Mouse (Mus musculus) CH12.LX (cell line): ENCODE measurements around the gene 4930455H04Rik. TPM values are rescaled to one million over a fixed set of nuclear protein-coding genes. Genes with fewer than 3 reads are reported as not detected.

Source experiments
- DNase-seq: peaks from one replicate; pipeline ENCODE4 v3.0.0-alpha.2; 2013; ENCODE audit errors: extremely low read depth
- H3K27ac ChIP-seq: 2 replicates; pipeline ENCODE4 v1.5.1; 2012; ENCODE audit warnings: low read depth, mild to moderate bottlenecking, control low read depth, moderate library complexity; ENCODE audit not compliant: insufficient read depth
- H3K27me3 ChIP-seq: replicated peaks from 2 replicates; pipeline ENCODE3; 2012; ENCODE audit warnings: inconsistent platforms
- H3K36me3 ChIP-seq, 2 experiments: replicated peaks in 1 of 2; 2 replicates each; pipeline versions ENCODE3 to v1.6.1; 2012; ENCODE audit warnings: inconsistent platforms in 1 of 2, low read length in 1 of 2, mild to moderate bottlenecking in 1 of 2, mixed read lengths in 1 of 2, moderate library complexity in 1 of 2; ENCODE audit not compliant: control insufficient read depth in 1 of 2, insufficient read depth in 1 of 2
- H3K4me1 ChIP-seq, 2 experiments: 2 replicates each; pipeline ENCODE4 v1.6.1; 2012; ENCODE audit warnings: inconsistent platforms in 1 of 2, moderate library complexity in 1 of 2; ENCODE audit not compliant: insufficient read depth in 2 of 2, control insufficient read depth in 1 of 2
- H3K4me2 ChIP-seq: 2 replicates; pipeline ENCODE4 v1.6.1; 2012; ENCODE audit warnings: low read depth, mild to moderate bottlenecking, control low read depth; ENCODE audit not compliant: poor library complexity, insufficient read depth, severe bottlenecking
- H3K4me3 ChIP-seq, 3 experiments: fragments of 150-350 bp in 1 of 3; sonication (generic) in 1 of 3; replicated peaks in 1 of 3; 2 replicates each; pipeline versions ENCODE3 to v1.5.1; 2011 to 2012; ENCODE audit warnings: low read depth in 2 of 3, low read length in 2 of 3, mild to moderate bottlenecking in 2 of 3, moderate library complexity in 2 of 3, control low read depth in 1 of 3, improper control_type of control experiment in 1 of 3, inconsistent platforms in 1 of 3, mixed read lengths in 1 of 3; ENCODE audit not compliant: poor library complexity in 1 of 3
- H3K79me2 ChIP-seq: replicated peaks from 2 replicates; pipeline ENCODE4 v1.6.1; 2012; ENCODE audit warnings: mild to moderate bottlenecking, moderate library complexity; ENCODE audit not compliant: control insufficient read depth, poor library complexity, insufficient read depth, severe bottlenecking; ENCODE audit errors: extremely low read depth
- H3K9ac ChIP-seq: 2 replicates; pipeline ENCODE4 v1.6.1; 2012; ENCODE audit warnings: low read depth, mild to moderate bottlenecking, control low read depth, moderate library complexity; ENCODE audit not compliant: insufficient read depth
- H3K9me3 ChIP-seq: replicated peaks from 2 replicates; pipeline ENCODE3; 2012; ENCODE audit warnings: low read length, inconsistent platforms, mixed read lengths
- CHD2 ChIP-seq: IDR thresholded peaks from 2 replicates; pipeline ENCODE4 v1.6.1; 2011; ENCODE audit warnings: low read length, improper control_type of control experiment
- EP300 ChIP-seq: IDR thresholded peaks from 2 replicates; pipeline ENCODE4 v1.6.1; 2011; ENCODE audit warnings: low read length, improper control_type of control experiment
- ETS1 ChIP-seq: conservative IDR thresholded peaks from 2 replicates; pipeline ENCODE4 v1.6.1; 2012; ENCODE audit warnings: low read depth, mild to moderate bottlenecking, inconsistent platforms, low read length, improper control_type of control experiment, moderate library complexity
- GABPA ChIP-seq: IDR thresholded peaks from 2 replicates; pipeline ENCODE4 v1.6.1; 2012; ENCODE audit warnings: low read depth, low read length, improper control_type of control experiment, inconsistent platforms; ENCODE audit not compliant: insufficient replicate concordance
- KAT2A ChIP-seq: IDR thresholded peaks from 2 replicates; pipeline ENCODE4 v1.6.1; 2012; ENCODE audit warnings: low read length, improper control_type of control experiment, inconsistent platforms; ENCODE audit not compliant: insufficient replicate concordance
- MAFK ChIP-seq: IDR thresholded peaks from 2 replicates; pipeline ENCODE4 v1.6.1; 2011; ENCODE audit warnings: low read length, improper control_type of control experiment; ENCODE audit not compliant: insufficient replicate concordance
- MAX ChIP-seq: IDR thresholded peaks from 2 replicates; pipeline ENCODE4 v1.6.1; 2011; ENCODE audit warnings: low read length, improper control_type of control experiment
- MYC ChIP-seq: IDR thresholded peaks from 2 replicates; pipeline ENCODE4 v1.6.1; 2011; ENCODE audit warnings: low read depth, mild to moderate bottlenecking, improper control_type of control experiment, low read length
- NRF1 ChIP-seq: IDR thresholded peaks from 2 replicates; pipeline ENCODE4 v1.6.1; 2014; ENCODE audit warnings: low read depth, mild to moderate bottlenecking, inconsistent platforms, low read length, improper control_type of control experiment, moderate library complexity
- POLR2AphosphoS2 ChIP-seq: IDR thresholded peaks from 2 replicates; pipeline ENCODE4 v1.6.1; 2011; ENCODE audit warnings: low read depth, low read length, improper control_type of control experiment
- RAD21 ChIP-seq: IDR thresholded peaks from 2 replicates; pipeline ENCODE4 v1.6.1; 2011; ENCODE audit warnings: low read depth, mild to moderate bottlenecking, low read length, improper control_type of control experiment, moderate library complexity
- RCOR1 ChIP-seq: conservative IDR thresholded peaks from 2 replicates; pipeline ENCODE4 v1.6.1; 2012; ENCODE audit warnings: low read depth, mild to moderate bottlenecking, inconsistent platforms, low read length, improper control_type of control experiment
- SMC3 ChIP-seq: IDR thresholded peaks from 2 replicates; pipeline ENCODE4 v1.6.1; 2011; ENCODE audit warnings: low read depth, low read length, improper control_type of control experiment
- TBP ChIP-seq: conservative IDR thresholded peaks from 2 replicates; pipeline ENCODE4 v1.6.1; 2011; ENCODE audit warnings: low read depth, low read length, improper control_type of control experiment
- UBTF ChIP-seq: IDR thresholded peaks from 2 replicates; pipeline ENCODE4 v1.6.1; 2012; ENCODE audit warnings: low read depth, mild to moderate bottlenecking, inconsistent platforms, low read length, improper control_type of control experiment, moderate library complexity
- USF1 ChIP-seq: IDR thresholded peaks from 2 replicates; pipeline ENCODE4 v1.6.1; 2014; ENCODE audit warnings: low read depth, mild to moderate bottlenecking, inconsistent platforms, low read length, improper control_type of control experiment
- ZC3H11A ChIP-seq: IDR thresholded peaks from 2 replicates; pipeline ENCODE4 v1.6.1; 2012; ENCODE audit warnings: low read depth, mild to moderate bottlenecking, inconsistent platforms, low read length, improper control_type of control experiment
- dilution Hi-C: fragments of 300-500 bp; cut with MboI; formaldehyde crosslinking; loops from 2 replicates; pipeline ENCODE4 v1.14.3; 2020; ENCODE audit warnings: low sequenced_read_pairs; ENCODE audit not compliant: extremely low pct_unique_long_range_greater_than_20kb, extremely low pct_ligation_motif_present
- in situ Hi-C: fragments of 300-500 bp; cut with MboI; formaldehyde crosslinking; loops from 3 replicates; pipeline ENCODE4 v1.14.3; 2019; ENCODE audit warnings: low sequenced_read_pairs, low pct_ligation_motif_present, low pct_unique_long_range_greater_than_20kb, mixed read lengths
- polyA plus RNA-seq: library from polyadenylated mRNA; unstranded; fragments of >175 nt; gene quantifications from 2 replicates; pipeline ENCODE4 v1.2.1, GENCODE M21; 2012; ENCODE audit warnings: low read depth; ENCODE audit not compliant: insufficient read length
- total RNA-seq, 2 experiments: library from RNA; depleted of rRNA; stranded (reverse); fragments of 300-350 nt in 1 of 2; fragments of >200 nt in 1 of 2; gene quantifications; 2 replicates each; pipeline ENCODE4 v1.2.3; 2012 to 2014

The 4930455H04Rik gene
- total and polyA plus RNA-seq, 3 experiments: not detected

- in situ Hi-C loops: no loop called here
- DNase-seq: no peak
- no peak for TF ChIP-seq TBP
- no peak for TF ChIP-seq USF1
- no peak for TF ChIP-seq ZC3H11A
- no peak for TF ChIP-seq KAT2A
- TF ChIP-seq MYC: no peak
- TF ChIP-seq MAX: no peak
- TF ChIP-seq RCOR1: no peak
- no peak for TF ChIP-seq UBTF
- TF ChIP-seq NRF1: no peak
- TF ChIP-seq EP300: no peak
- TF ChIP-seq POLR2AphosphoS2: no peak
- TF ChIP-seq SMC3: no peak
- no peak for TF ChIP-seq RAD21
- TF ChIP-seq CHD2: no peak
- no peak for TF ChIP-seq MAFK
- TF ChIP-seq GABPA: no peak
- TF ChIP-seq ETS1: no peak
- no peaks in the 10 kb centered on the region for H3K79me2 ChIP-seq
- H3K27me3 ChIP-seq: no peaks in the 10 kb centered on the region
- no peaks in the 10 kb centered on the region for H3K36me3 ChIP-seq
- no peaks in the 10 kb centered on the region for H3K4me1 ChIP-seq
- no peak overlapping the region for H3K27ac ChIP-seq
- no peaks in the 10 kb centered on the region for H3K9me3 ChIP-seq
- H3K9ac ChIP-seq: no peak overlapping the region
- no peak overlapping the region for H3K4me2 ChIP-seq
- H3K4me3 ChIP-seq: no peak overlapping the region
- dilution Hi-C loops: no loop called here
Measured at GRCm38 (mm10) chr3:117025421-117025820, 57.4 kb downstream of the 4930455H04Rik start.

Other genes starting within 250 kb of the 4930455H04Rik start
- gene Agl, start 160.1 kb upstream of the 4930455H04Rik start, total RNA-seq (2012; rRNA removed): 3.2 and 4.7 TPM in 2 replicates
- gene Agl, start 160.1 kb upstream of the 4930455H04Rik start, total RNA-seq (2014; rRNA removed): 5.2 and 5.7 TPM in 2 replicates
- gene Agl, start 160.1 kb upstream of the 4930455H04Rik start, polyA plus RNA-seq: 5.7 and 5.8 TPM in 2 replicates
- 12.3 and 16.5 TPM in 2 replicates for gene Frrs1, start 108.8 kb upstream of the 4930455H04Rik start, total RNA-seq (2012; rRNA removed)
- 11.0 and 13.1 TPM in 2 replicates for gene Frrs1, start 108.8 kb upstream of the 4930455H04Rik start, total RNA-seq (2014; rRNA removed)
- 22.5 and 34.9 TPM in 2 replicates for gene Frrs1, start 108.8 kb upstream of the 4930455H04Rik start, polyA plus RNA-seq
- gene Palmd, start 720 bp downstream of the 4930455H04Rik start, total RNA-seq (2012; rRNA removed): not detected in 2 replicates
- gene Palmd, start 720 bp downstream of the 4930455H04Rik start, total RNA-seq (2014; rRNA removed): not detected in 2 replicates
- gene Palmd, start 720 bp downstream of the 4930455H04Rik start, polyA plus RNA-seq: not detected in 2 replicates